Mouse (Mus musculus) forebrain, embryonic 16.5 days (tissue): ENCODE data around the gene Lmnb2. TPM values are rescaled to one million over a fixed set of nuclear protein-coding genes. Genes with fewer than 3 reads are reported as not detected.

Source experiments
- ATAC-seq: fragments of 200-750 bp; cut with Nextera tagmentation; 2 replicates; pipeline ENCODE4 v1.8.0; 2017; ENCODE audit warnings: mild to moderate bottlenecking, moderate library complexity
- H3K27ac ChIP-seq: fragments of 300-500 bp; sonication (generic); 2 replicates; pipeline ENCODE4 v1.5.1; 2014; ENCODE audit warnings: low read length, control low read depth
- H3K27me3 ChIP-seq: fragments of 300-500 bp; sonication (generic); replicated peaks from 2 replicates; pipeline ENCODE4 v1.6.1; 2014; ENCODE audit warnings: low read length; ENCODE audit not compliant: control insufficient read depth, insufficient read depth
- H3K36me3 ChIP-seq: fragments of 300-500 bp; sonication (generic); 2 replicates; pipeline ENCODE4 v1.6.1; 2014; ENCODE audit not compliant: control insufficient read depth, insufficient read depth
- H3K4me1 ChIP-seq: fragments of 300-500 bp; sonication (generic); replicated peaks from 2 replicates; pipeline ENCODE4 v1.6.1; 2014; ENCODE audit warnings: low read length; ENCODE audit not compliant: control insufficient read depth, insufficient read depth
- H3K4me2 ChIP-seq: fragments of 300-500 bp; sonication (generic); 2 replicates; pipeline ENCODE4 v1.6.1; 2014; ENCODE audit warnings: mild to moderate bottlenecking, low read length, control low read depth
- H3K4me3 ChIP-seq: fragments of 300-500 bp; sonication (generic); replicated peaks from 2 replicates; pipeline ENCODE4 v1.5.1; 2014; ENCODE audit warnings: mild to moderate bottlenecking, low read length, control low read depth
- H3K9ac ChIP-seq: fragments of 300-500 bp; sonication (generic); replicated peaks from 2 replicates; pipeline ENCODE4 v1.6.1; 2014; ENCODE audit warnings: low read depth, low read length, control low read depth
- H3K9me3 ChIP-seq: fragments of 300-500 bp; sonication (generic); 2 replicates; pipeline ENCODE4 v1.6.1; 2016; ENCODE audit warnings: low read length; ENCODE audit not compliant: control insufficient read depth
- WGBS: fragments of 180-500 bp; shearing (Covaris S2); extraction: QIAGEN DNeasy Blood & Tissue Kit; methylation state at CpG from one replicate; pipeline ENCODE4 v1.1.7; 2014; 5-methylcytosine and 5-hydroxymethylcytosine counted together
- polyA plus RNA-seq: library from polyadenylated mRNA; unstranded; fragments of >200 nt; fragmentation: Nextera tagmentation; extraction: Ambion mirVana; gene quantifications from 2 replicates; pipeline ENCODE4 v1.2.1, GENCODE M21; 2015

Lmnb2 gene
- polyA plus RNA-seq, 1 experiment from 2014 or later: 59.8 TPM

DNA sequence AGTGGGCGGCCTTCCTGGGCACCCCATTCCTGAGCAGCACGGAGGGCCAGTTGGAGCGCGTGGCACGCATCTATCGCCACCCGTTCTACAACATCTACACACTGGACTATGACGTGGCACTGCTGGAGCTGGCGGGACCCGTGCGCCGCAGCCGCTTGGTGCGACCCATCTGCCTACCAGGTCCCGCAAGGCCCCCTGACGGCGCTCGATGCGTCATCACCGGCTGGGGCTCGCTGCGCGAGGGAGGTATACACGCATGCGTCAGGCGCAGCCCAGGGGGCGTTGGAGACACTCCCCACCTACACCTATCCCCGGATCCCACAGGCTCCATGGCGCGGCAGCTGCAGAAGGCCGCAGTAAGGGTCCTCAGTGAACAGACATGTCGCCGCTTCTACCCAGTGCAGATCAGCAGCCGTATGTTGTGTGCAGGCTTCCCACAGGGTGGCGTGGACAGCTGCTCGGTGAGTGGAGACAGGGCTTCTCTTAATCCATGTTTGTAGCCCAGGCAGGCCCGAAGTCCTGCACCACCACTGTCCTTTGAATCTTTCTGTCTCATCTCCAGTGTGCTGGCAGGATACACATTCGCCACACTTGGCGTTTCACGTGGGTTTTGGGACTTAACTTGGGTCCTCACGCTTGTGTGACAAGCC, 20.1 kb downstream of the Lmnb2 start:
- WGBS: 37% methylated on average over 41 of the region's 41 CpGs
- Histone ChIP-seq H3K9me3 (no peaks in the 10 kb centered on the region), H3K36me3 (0 out of 2 replicates have a peak, but pooled peaks cover 2% of the 10 kb centered on the region), H3K9ac (no peak overlapping the region), H3K4me2 (no peak overlapping the region), H3K4me3 (no peak overlapping the region), H3K27ac (no peak overlapping the region), H3K4me1 (peaks cover 14% of the 10 kb centered on the region), H3K27me3 (no peaks in the 10 kb centered on the region)
- no peak for ATAC-seq

DNA sequence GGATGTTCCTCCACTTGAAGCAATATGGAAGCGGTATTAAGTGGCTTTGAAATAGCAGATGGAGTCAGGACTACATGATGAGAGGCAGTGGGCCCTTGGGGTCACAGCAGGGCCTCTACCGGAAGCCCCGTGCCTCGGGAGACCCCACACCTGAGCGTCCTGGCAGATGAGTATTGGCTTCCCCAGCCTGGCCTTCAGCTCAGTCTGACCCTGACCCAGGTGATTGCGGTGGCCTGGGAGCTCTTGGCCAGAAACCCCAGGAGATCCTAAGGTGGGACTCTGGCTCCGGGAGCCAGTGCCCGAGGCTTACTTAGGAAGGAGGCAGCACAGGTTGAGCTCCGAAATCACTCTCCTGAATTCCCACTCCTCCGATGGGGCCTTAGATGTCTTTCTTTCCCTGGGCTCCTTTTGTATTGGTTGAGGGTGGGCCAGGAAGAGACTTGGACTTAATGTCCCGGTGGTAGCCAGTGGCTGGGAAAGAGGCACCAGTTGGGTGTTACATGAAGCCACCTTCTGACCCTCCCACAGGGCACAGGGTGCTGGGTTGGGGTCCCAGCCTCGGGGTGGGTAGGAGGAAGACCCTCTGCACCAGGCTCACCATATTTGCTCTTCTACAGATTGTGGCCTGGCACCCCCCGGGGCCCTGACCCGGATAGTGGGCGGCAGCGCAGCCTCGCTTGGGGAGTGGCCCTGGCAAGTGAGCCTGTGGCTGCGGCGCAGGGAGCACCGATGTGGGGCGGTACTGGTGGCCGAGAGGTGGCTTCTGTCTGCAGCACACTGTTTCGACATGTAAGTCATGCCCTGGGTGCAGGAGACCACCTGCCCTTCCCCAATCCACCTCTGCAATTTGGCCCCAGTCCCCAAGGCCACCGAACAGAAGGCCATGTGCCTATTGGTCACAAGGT, 21.2 kb downstream of the Lmnb2 start:
- Histone ChIP-seq H3K4me3 (no peak overlapping the region), H3K27ac (no peak overlapping the region), H3K9me3 (no peaks in the 10 kb centered on the region), H3K4me1 (peaks cover 14% of the 10 kb centered on the region), H3K36me3 (0 out of 2 replicates have a peak, but pooled peaks cover 2% of the 10 kb centered on the region), H3K4me2 (no peak overlapping the region), H3K27me3 (no peaks in the 10 kb centered on the region), H3K9ac (no peak overlapping the region)
- 75% methylated on average over 24 of the region's 24 CpGs for WGBS
- ATAC-seq: no peak

DNA sequence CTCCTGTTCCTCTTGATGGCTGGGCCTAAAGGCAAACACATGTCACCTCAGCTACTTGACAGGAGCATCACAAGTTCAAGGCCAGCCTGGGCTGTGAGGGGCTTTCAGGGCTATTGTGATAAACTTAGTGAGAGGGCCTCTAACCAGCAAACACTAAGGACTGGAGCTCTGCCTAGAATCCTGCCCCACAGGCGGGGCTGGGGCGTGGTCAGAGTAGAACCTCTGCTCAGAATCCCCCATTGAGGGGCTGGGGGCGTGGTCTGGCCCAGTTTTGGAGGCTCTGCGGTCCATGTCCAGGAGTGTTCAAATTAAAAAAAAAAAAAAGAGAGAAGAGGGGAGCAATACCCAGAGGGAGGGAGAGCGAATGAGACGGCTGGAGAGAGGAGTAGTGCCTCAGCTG, 22.3 kb downstream of the Lmnb2 start:
- Histone ChIP-seq H3K4me1 (peaks cover 14% of the 10 kb centered on the region), H3K4me3 (no peak overlapping the region), H3K27me3 (no peaks in the 10 kb centered on the region), H3K9ac (no peak overlapping the region), H3K4me2 (no peak overlapping the region), H3K27ac (no peak overlapping the region), H3K36me3 (0 out of 2 replicates have a peak, but pooled peaks cover 2% of the 10 kb centered on the region), H3K9me3 (no peaks in the 10 kb centered on the region)
- ATAC-seq: no peak
- 78% methylated on average over 6 of the region's 6 CpGs for WGBS

DNA sequence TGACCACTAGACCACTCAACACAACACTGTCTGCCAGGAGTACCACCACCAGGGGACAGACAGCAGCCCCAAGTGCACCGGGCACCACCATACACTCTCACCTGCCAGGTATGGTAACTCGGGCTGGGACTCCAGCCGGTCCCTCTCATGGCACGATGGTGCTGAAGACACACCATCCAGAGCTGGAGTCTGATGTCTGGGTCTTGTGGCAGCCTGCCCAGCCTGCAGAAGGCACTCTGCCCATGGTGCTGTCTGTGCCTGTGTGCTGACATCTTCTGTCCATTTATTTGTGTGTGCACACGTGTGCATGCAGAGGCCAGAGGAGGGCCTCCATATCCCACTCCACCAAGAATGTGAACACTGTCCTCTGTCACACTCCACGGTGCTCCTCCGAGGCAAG, 22.9 kb downstream of the Lmnb2 start:
- no peak for ATAC-seq
- Histone ChIP-seq H3K4me1 (peaks cover 14% of the 10 kb centered on the region), H3K36me3 (0 out of 2 replicates have a peak, but pooled peaks cover 2% of the 10 kb centered on the region), H3K9me3 (no peaks in the 10 kb centered on the region), H3K27me3 (no peaks in the 10 kb centered on the region), H3K4me2 (no peak overlapping the region), H3K4me3 (no peak overlapping the region), H3K9ac (no peak overlapping the region), H3K27ac (no peak overlapping the region)
- 85% methylated on average over 7 of the region's 7 CpGs for WGBS

DNA sequence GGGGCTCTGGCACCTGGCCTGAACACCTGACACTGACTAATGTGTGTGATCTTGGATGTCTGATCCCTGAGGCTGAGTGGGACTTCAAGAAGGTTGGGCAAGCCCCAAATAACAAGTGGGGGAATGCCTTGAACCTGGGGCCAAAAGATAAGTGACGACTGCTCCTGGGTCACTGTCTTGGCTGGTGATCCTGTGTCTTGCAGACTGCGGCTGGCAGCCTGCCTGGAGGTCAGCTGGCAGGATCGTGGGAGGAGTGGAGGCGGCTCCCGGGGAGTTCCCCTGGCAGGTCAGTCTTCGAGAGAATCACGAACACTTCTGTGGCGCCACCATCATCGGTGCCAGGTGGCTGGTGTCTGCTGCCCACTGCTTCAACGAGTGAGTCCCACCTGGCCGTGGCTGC, 30.9 kb downstream of the Lmnb2 start:
- no peaks in the 10 kb centered on the region for H3K9me3 ChIP-seq
- no peak overlapping the region for H3K4me2 ChIP-seq
- no peaks in the 10 kb centered on the region for H3K4me1 ChIP-seq
- no peak for ATAC-seq
- H3K36me3 ChIP-seq: no peaks in the 10 kb centered on the region
- no peak overlapping the region for H3K4me3 ChIP-seq
- no peak overlapping the region for H3K27ac ChIP-seq
- no peak overlapping the region for H3K9ac ChIP-seq
- WGBS: 65% methylated on average over 11 of the region's 11 CpGs
- H3K27me3 ChIP-seq: no peaks in the 10 kb centered on the region; the same call in 1 of the 2 replicates

DNA sequence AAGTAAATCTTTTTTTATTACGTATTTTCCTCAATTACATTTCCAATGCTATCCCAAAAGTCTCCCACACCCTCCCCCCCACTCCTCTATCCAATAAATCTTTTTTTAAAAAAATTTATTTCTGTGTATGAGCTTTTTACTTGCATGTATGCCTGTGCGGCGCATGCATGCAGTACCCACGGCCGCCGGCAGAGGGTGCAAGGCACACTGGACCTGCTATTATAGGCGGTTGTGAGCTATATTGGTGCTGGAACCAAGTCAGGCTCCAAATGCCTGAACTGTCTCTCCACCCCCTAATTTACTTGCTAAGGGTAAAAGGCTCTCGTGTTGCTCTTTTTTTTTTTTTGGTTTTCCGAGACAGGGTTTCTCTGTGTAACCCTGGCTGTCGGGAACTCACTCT, 36.7 kb downstream of the Lmnb2 start:
- Histone ChIP-seq H3K4me2 (no peak overlapping the region), H3K27ac (no peak overlapping the region), H3K36me3 (no peaks in the 10 kb centered on the region), H3K9ac (no peak overlapping the region), H3K4me3 (no peak overlapping the region), H3K9me3 (no peaks in the 10 kb centered on the region), H3K4me1 (no peaks in the 10 kb centered on the region), H3K27me3 (no peaks in the 10 kb centered on the region)
- 24% methylated on average over 10 of the region's 10 CpGs for WGBS
- ATAC-seq: no peak

DNA sequence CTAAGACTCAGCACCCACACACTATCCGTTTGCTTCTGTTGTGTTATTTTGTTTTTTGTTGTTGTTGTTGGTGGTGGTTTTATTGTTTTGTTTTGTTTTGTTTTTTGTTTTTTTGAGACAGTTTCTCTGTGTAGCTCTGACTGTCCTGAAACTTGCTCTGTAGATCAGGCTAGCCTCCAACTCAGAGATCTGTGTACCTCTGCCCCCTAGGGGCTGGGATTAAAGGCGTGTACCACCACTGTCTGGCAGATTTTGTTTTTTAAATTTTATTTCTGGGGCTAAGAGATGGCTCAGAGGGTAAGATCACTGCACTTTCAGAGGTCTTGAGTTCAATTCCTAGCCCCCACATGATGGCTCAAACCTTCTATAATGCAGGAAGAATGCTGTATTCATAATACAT, 37.1 kb downstream of the Lmnb2 start:
- no peak overlapping the region for H3K4me3 ChIP-seq
- no peak for ATAC-seq
- H3K4me2 ChIP-seq: no peak overlapping the region
- WGBS: 76% methylated on average over 2 of the region's 2 CpGs
- no peaks in the 10 kb centered on the region for H3K36me3 ChIP-seq
- no peaks in the 10 kb centered on the region for H3K4me1 ChIP-seq
- no peak overlapping the region for H3K9ac ChIP-seq
- no peak overlapping the region for H3K27ac ChIP-seq
- H3K27me3 ChIP-seq: no peaks in the 10 kb centered on the region
- H3K9me3 ChIP-seq: no peaks in the 10 kb centered on the region

DNA sequence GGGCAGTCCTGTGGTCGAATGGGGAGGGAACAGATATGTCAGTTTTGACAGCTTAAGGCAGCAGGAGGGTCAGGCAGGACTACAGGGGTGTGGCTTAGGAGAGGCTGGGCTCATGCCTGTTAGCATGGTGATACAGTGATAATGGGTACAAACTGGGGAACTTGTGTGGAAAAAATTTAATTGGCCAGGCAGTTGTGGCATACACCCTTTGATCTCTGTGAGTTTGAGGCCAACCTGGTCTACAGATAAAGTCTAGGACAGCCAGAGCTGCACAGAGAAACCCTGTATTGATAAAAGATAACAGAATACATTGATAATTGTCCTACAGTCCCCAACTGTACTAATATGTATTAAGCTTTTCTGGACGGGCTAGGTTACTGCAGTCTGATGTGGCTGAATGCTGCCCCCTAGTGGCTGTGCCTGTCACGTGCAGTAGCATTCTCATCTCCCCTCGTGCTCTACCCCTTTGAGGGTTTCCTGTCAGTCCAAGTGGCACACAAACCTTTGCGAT, 37.9 kb downstream of the Lmnb2 start:
- Histone ChIP-seq H3K36me3 (no peaks in the 10 kb centered on the region), H3K27ac (no peak overlapping the region), H3K4me3 (no peak overlapping the region), H3K27me3 (no peaks in the 10 kb centered on the region), H3K9me3 (no peaks in the 10 kb centered on the region), H3K4me2 (no peak overlapping the region), H3K9ac (no peak overlapping the region), H3K4me1 (no peaks in the 10 kb centered on the region)
- ATAC-seq: peak; percentile 21; the same call in 1 of the 2 replicates
- 21% methylated on average over 5 of the region's 5 CpGs for WGBS

DNA sequence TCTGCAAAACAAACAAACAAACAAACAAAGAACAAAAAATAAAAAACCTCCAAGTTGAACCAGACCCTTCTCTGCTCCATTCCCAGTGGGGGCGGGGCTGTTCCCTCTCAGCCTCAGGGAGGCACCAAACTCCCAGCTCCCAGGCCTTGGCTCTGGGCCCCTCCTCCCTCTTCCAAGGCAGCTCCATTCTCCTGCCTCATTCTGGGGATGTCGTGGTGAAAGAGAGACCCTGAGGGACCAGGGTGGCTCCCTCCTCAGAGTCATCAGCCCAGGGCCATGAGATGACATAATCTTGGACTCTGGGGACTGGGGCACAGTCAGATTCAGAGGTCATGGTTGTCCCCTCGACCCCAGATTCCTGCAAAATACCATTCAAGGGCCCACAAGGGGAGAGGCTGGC, 41.5 kb downstream of the Lmnb2 start:
- Histone ChIP-seq H3K4me1 (no peaks in the 10 kb centered on the region), H3K27me3 (no peaks in the 10 kb centered on the region), H3K27ac (no peak overlapping the region), H3K4me2 (no peak overlapping the region), H3K4me3 (no peak overlapping the region), H3K9me3 (no peaks in the 10 kb centered on the region), H3K36me3 (no peaks in the 10 kb centered on the region), H3K9ac (no peak overlapping the region)
- WGBS: 22% methylated on average over 3 of the region's 3 CpGs
- no peak for ATAC-seq
